Mouse (Mus musculus): ENCODE results near the gene Rnf183. TPM values are rescaled to one million over a fixed set of nuclear protein-coding genes. Genes with fewer than 3 reads are reported as not detected.

Gene Rnf183
- polyA plus RNA-seq, 1 experiment from 2014 or later, result 0.18 TPM

DNA sequence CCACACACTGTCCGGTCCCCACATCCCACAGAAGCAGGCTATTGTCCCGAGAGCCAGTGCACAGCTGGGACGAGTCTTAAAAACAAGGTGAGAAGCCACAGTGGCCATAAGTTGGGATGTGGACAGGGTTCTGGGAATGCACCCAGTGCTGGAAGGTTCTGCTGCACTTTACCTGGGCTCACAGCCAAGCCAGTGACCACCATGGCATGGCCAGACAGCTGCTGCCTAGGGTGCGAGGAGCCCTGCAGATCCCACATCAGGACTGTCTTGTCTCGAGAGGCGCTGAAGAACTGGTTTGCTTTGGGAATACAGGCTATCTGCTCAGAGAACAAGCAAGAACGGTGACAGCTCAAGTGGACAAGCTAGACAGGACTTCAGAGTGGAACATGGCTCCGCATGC is 25.3 kb upstream of the Rnf183 start:
- H3K4me1 ChIP-seq (replicated peaks), result 0 out of 2 replicates have a peak, but pooled peaks cover 7% of the 10 kb centered on the region
- no peak overlapping the region for H3K27ac ChIP-seq (replicated peaks)
- no peak overlapping the region for H3K4me3 ChIP-seq
- no peak overlapping the region for H3K9ac ChIP-seq
- no peaks in the 10 kb centered on the region for H3K9me3 ChIP-seq
- no peak overlapping the region for H3K4me2 ChIP-seq
- no peak for ATAC-seq (ENCODE audit: low read depth)
- WGBS, result 91% methylated on average over 8 of the region's 8 CpGs
- no peaks in the 10 kb centered on the region for H3K27me3 ChIP-seq
- peaks cover 9% of the 10 kb centered on the region for H3K36me3 ChIP-seq

DNA sequence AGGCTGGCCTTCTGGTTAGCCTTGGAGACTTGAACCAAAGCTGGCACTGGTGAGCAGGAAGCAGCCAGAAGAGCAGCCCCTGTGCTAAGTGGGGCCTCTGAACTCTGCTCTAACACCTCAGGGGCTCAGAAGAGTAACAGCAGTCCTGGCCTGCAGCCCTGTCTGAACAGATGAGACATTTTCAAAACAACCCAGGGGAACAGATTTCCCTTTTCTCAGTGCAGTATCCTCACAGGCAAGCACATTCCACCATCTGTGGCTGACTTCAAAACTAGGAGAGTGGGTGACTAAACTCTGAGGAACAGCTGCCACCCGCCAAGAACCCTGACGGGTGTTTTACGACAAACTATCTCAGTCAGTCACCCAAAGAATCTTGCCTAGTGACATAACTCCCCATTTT is 24.0 kb upstream of the Rnf183 start:
- 80% methylated on average over 3 of the region's 3 CpGs for WGBS
- no peaks in the 10 kb centered on the region for H3K9me3 ChIP-seq
- no peak overlapping the region for H3K4me3 ChIP-seq
- H3K27me3 ChIP-seq, result no peaks in the 10 kb centered on the region
- 0 out of 2 replicates have a peak, but pooled peaks cover 7% of the 10 kb centered on the region for H3K4me1 ChIP-seq (replicated peaks)
- ATAC-seq (ENCODE audit: low read depth), result no peak
- peaks cover 9% of the 10 kb centered on the region for H3K36me3 ChIP-seq
- no peak overlapping the region for H3K9ac ChIP-seq
- no peak overlapping the region for H3K4me2 ChIP-seq
- no peak overlapping the region for H3K27ac ChIP-seq (replicated peaks)

DNA sequence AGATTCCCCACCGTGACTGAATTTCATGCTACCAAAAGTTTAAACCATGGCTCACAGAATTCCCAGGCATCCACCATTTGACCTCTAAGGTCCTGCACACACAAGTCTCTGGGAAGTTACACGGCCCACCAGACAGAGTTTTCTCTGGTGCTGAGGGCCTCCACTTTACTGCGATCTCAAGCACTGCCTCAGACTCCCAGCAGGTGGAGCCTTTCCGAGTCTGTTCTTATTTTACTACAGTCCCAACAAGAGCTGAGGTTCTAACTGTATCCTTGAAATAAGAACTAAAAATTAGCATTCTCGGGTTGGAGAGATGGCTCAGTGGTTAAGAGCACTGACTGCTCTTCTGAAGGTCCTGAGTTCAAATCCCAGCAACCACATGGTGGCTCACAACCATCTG is 19.9 kb upstream of the Rnf183 start:
- Histone ChIP-seq H3K27ac (replicated peaks) (no peak overlapping the region), H3K27me3 (no peaks in the 10 kb centered on the region), H3K4me2 (no peak overlapping the region), H3K36me3 (no peaks in the 10 kb centered on the region), H3K4me1 (replicated peaks) (0 out of 2 replicates have a peak, but pooled peaks cover 7% of the 10 kb centered on the region), H3K9ac (no peak overlapping the region), H3K4me3 (no peak overlapping the region), H3K9me3 (no peaks in the 10 kb centered on the region)
- ATAC-seq (ENCODE audit: low read depth), result peak; percentile 47; the same call in 1 of the 2 replicates
- WGBS, result 61% methylated on average over 5 of the region's 5 CpGs

DNA sequence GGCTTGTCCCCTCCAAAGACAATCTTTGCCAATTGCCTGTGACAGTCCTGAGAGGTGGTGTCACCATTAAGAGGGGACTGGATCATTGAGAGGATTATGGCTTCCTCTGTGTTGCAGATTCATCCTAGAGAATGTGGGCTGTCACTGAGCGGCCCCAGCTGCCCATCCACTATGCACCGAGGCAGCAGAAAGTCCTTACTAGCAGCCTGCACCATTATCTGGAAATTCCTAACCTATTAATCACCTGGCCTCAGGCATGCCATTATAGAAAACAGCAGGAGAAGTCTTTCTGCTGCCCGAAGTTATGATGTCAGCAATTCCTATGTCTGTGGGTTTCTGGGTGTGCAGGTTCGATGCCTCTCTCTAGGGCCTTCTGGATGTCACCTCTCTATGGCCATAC is 5.9 kb upstream of the Rnf183 start:
- Histone ChIP-seq H3K4me3 (no peak overlapping the region), H3K27me3 (no peaks in the 10 kb centered on the region), H3K4me1 (replicated peaks) (no peaks in the 10 kb centered on the region), H3K4me2 (no peak overlapping the region), H3K36me3 (no peaks in the 10 kb centered on the region), H3K27ac (replicated peaks) (no peak overlapping the region), H3K9me3 (no peaks in the 10 kb centered on the region), H3K9ac (no peak overlapping the region)
- ATAC-seq (ENCODE audit: low read depth), result no peak
- 80% methylated on average over 4 of the region's 4 CpGs for WGBS

DNA sequence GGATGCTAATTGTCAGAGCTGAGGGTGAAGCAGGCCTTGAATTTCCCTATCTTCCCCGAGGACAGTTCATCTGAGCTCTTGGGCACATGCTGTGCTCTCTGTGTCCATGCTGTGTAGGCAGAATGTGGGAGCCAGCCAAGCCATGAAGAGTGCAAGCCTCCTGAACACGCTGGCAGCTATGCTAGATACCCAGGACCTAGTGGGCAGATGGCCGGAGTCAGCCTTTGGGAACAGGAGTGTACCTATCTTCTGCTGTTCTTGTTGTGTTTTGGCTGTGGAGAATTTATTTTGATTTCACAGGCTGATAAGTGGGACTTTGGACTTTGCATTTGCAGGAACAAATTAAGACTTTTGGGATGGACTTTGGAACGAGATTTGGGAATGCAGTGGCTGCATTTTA is 5.5 kb upstream of the Rnf183 start:
- Histone ChIP-seq H3K4me1 (replicated peaks) (no peaks in the 10 kb centered on the region), H3K36me3 (no peaks in the 10 kb centered on the region), H3K9me3 (no peaks in the 10 kb centered on the region), H3K4me2 (no peak overlapping the region), H3K4me3 (no peak overlapping the region), H3K27me3 (no peaks in the 10 kb centered on the region), H3K27ac (replicated peaks) (no peak overlapping the region), H3K9ac (no peak overlapping the region)
- ATAC-seq (ENCODE audit: low read depth), result no peak
- WGBS, result 79% methylated on average over 4 of the region's 4 CpGs

DNA sequence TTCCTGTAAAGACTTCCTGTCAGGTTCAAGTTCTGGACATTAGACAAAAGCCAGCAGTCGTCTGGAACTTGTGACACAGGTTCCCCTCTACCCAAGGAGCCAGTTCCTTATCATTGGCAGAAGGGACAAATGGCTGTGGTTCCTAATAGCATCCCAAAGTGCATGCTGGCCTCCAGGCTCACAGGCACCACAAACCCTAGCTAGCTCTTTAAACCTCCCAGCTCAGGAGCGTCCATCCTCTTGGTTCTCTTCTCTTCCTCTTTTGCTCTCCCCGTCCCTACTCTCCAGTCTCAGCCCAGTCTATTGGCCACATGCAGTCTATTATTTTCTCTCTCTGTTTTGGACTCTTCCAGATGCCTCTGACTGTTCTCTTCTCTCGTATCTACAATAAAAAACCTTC is 4.7 kb upstream of the Rnf183 start:
- ATAC-seq (ENCODE audit: low read depth), result no peak
- H3K4me1 ChIP-seq (replicated peaks), result no peaks in the 10 kb centered on the region
- H3K36me3 ChIP-seq, result no peaks in the 10 kb centered on the region
- 71% methylated on average over 4 of the region's 4 CpGs for WGBS
- H3K9ac ChIP-seq, result no peak overlapping the region
- H3K4me3 ChIP-seq, result no peak overlapping the region
- no peaks in the 10 kb centered on the region for H3K27me3 ChIP-seq
- no peak overlapping the region for H3K4me2 ChIP-seq
- no peaks in the 10 kb centered on the region for H3K9me3 ChIP-seq
- no peak overlapping the region for H3K27ac ChIP-seq (replicated peaks)

DNA sequence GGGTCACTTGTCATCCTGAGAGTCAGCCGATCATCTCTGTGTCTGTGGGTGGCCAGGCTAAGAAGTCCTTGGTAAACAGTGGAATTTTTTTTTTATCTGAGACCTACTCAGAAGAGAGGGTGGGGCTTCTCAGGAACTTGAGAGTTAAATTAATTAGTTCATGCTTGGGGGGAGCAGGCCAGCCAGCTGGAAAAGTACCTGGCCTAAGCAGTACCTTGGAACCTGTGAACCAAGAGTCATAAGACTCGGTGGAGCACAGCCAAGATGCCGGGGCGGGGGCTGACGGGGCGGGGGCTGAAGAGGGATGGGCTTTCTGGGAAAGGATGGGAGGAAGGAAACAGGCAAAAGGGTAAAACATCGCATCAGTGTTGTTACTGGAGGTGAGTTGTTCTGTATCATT is 2.8 kb upstream of the Rnf183 start:
- H3K36me3 ChIP-seq, result no peaks in the 10 kb centered on the region
- H3K4me2 ChIP-seq, result no peak overlapping the region
- no peaks in the 10 kb centered on the region for H3K4me1 ChIP-seq (replicated peaks)
- no peak overlapping the region for H3K27ac ChIP-seq (replicated peaks)
- no peak overlapping the region for H3K4me3 ChIP-seq
- WGBS, result 91% methylated on average over 7 of the region's 7 CpGs
- H3K9ac ChIP-seq, result no peak overlapping the region
- no peak for ATAC-seq (ENCODE audit: low read depth)
- H3K27me3 ChIP-seq, result no peaks in the 10 kb centered on the region
- no peaks in the 10 kb centered on the region for H3K9me3 ChIP-seq

DNA sequence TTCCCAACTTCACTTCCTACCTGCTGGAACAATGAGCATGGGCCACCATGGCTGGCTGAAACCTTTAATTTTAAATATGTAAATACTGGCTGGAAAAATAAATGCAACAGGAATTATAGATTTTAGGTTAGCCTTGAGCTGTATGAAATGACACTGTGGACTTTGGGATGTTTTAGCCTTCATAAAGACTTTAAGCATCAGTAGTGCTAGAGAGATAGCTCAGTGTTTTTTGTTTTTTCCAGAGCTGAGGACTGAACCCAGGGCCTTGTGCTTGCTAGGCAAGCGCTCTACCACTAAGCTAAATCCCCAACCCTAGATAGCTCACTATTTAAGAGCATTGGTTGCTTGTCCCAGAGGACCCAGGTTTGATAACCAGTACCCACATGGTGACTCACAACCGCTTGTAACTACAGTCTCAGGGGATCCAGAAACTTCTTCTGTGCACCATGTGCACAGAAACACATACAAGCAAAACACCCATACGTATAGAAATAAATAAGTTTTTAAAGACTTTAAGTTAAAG is 2.3 kb upstream of the Rnf183 start:
- Histone ChIP-seq H3K9me3 (no peaks in the 10 kb centered on the region), H3K27me3 (no peaks in the 10 kb centered on the region), H3K27ac (replicated peaks) (no peak overlapping the region), H3K4me2 (no peak overlapping the region), H3K36me3 (no peaks in the 10 kb centered on the region), H3K4me3 (no peak overlapping the region), H3K9ac (no peak overlapping the region), H3K4me1 (replicated peaks) (no peaks in the 10 kb centered on the region)
- ATAC-seq (ENCODE audit: low read depth), result no peak
- 92% methylated on average over 3 of the region's 3 CpGs for WGBS

DNA sequence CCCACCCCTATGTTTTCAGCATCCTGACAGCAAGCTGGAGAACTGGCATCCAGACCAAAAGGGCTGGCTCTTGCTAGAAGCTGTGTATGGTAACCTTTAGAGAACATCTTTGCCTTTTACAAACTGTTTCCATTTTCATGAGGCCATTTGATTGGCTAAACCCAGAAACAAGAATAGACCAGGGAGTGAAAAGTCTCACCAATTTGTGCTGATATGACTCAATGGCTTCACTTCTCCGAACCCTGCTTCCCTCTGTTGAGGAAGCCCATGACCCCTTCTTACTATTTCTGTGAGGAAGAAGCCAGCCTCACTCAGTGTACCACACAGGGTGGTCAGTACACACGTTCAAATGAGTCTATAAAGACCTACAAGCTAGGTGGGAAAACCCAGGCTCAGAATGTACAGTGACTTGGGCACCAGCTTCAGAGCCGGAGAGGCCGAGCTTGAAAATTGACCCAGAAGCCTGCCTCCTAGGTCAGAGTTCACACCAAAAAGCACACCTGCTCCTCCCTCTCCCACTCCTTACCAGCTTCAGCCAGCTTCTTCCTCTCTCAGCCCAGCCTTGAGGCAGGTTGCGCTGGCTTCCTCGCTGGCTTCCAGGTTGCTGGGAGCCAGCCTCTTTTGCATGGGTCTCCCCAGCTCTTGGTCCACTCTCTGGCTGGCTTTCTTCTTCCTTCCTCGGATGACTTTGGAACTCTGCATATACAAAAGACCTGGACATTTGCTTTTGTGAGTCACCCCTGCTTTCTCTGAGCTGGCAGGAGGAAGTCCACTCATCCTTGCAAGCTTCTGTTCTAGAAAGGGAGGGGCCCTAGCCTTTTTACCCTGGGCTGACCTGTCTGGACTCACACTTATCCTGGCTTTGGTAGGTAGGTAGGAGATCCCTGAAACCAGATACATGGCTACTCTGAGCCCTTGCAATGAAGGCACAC is 847 bp downstream of the Rnf183 start:
- no peaks in the 10 kb centered on the region for H3K4me1 ChIP-seq (replicated peaks)
- no peak for ATAC-seq (ENCODE audit: low read depth)
- no peak overlapping the region for H3K9ac ChIP-seq
- WGBS, result 81% methylated on average over 7 of the region's 7 CpGs
- no peaks in the 10 kb centered on the region for H3K36me3 ChIP-seq
- H3K27me3 ChIP-seq, result no peaks in the 10 kb centered on the region
- H3K27ac ChIP-seq (replicated peaks), result no peak overlapping the region
- H3K4me3 ChIP-seq, result no peak overlapping the region
- H3K4me2 ChIP-seq, result no peak overlapping the region
- H3K9me3 ChIP-seq, result no peaks in the 10 kb centered on the region

DNA sequence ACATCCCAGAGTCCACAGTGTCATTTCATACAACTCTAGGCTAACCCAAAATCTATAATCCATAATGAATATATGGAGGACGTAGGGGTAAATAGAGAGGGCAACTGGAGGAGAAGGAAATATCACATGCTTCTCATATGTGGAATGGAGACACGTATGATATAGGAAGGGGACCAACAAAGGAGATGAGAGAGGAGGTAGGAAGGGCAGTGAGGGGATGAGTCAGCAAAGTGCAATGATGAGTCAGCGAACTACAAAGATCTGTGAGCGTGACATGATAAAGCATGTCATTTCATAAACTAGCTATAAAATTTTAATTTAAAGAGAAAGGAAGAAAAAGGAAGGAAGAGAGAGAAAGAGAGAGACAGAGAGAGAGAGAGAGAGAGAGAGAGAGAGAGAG is 3.5 kb downstream of the Rnf183 start:
- ATAC-seq (ENCODE audit: low read depth), result no peak
- Histone ChIP-seq H3K27me3 (no peaks in the 10 kb centered on the region), H3K27ac (replicated peaks) (no peak overlapping the region), H3K4me3 (no peak overlapping the region), H3K9ac (no peak overlapping the region), H3K4me2 (no peak overlapping the region), H3K9me3 (no peaks in the 10 kb centered on the region), H3K36me3 (no peaks in the 10 kb centered on the region), H3K4me1 (replicated peaks) (no peaks in the 10 kb centered on the region)
- WGBS, result 84% methylated on average over 4 of the region's 4 CpGs

DNA sequence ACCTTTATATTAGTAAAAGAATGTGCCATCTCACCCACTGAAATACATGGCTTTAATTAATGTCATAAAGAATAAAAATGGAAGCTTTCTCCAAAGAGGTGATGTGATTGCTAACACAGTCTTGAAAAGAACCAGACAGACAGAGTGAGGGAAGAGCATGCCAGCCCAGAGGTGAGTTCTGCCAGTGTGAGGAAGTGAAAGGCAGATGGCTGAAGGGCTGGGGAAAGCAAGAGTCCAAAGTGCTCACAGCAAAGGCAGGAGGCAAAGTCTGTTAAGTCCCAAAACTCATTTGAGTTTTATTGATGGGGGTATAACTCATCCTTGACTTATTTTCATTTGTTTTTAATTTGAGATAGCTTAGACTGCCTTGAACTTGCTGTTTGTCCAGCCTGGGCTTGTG is 4.4 kb downstream of the Rnf183 start:
- Histone ChIP-seq H3K4me3 (no peak overlapping the region), H3K9me3 (no peaks in the 10 kb centered on the region), H3K9ac (no peak overlapping the region), H3K4me2 (no peak overlapping the region), H3K27ac (replicated peaks) (no peak overlapping the region), H3K36me3 (peaks cover 7% of the 10 kb centered on the region), H3K4me1 (replicated peaks) (no peaks in the 10 kb centered on the region), H3K27me3 (no peaks in the 10 kb centered on the region)
- ATAC-seq (ENCODE audit: low read depth), result no peak

DNA sequence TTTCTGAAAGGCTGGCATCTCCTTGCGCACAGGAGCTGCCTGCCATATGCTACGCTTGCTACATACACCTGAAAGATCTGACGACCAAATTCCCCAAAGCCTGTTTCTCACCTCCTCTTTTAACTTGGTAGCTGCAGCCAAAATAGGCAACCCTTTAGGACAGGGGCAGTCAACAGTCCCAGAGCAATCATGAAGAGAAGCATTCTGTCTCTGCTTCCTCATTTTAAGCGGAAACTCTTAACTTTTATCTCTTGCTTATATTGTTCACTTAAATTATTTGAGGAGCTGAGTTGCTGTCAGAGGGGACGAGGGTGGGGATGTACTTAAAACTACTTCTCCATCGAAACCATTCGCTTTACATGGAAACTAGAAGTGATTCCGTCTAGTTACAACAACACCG is 5.4 kb downstream of the Rnf183 start:
- no peak overlapping the region for H3K4me3 ChIP-seq
- WGBS, result 88% methylated on average over 9 of the region's 9 CpGs
- no peak for ATAC-seq (ENCODE audit: low read depth)
- H3K9me3 ChIP-seq, result no peaks in the 10 kb centered on the region
- H3K4me2 ChIP-seq, result no peak overlapping the region
- H3K27me3 ChIP-seq, result no peaks in the 10 kb centered on the region
- no peak overlapping the region for H3K27ac ChIP-seq (replicated peaks)
- H3K36me3 ChIP-seq, result peaks cover 17% of the 10 kb centered on the region
- H3K9ac ChIP-seq, result no peak overlapping the region
- H3K4me1 ChIP-seq (replicated peaks), result no peaks in the 10 kb centered on the region

All from neural tube, embryonic 13.5 days (tissue).